Mouse (Mus musculus): ENCODE data around the gene Ptprb.

Ptprb gene

GRCm38 (mm10) chr10:116291153-116291755 is 15.9 kb downstream of the Ptprb start:
- no peak for DNase-seq (ENCODE audit: low read depth in 1 of 2, low spot score in 2 of 2)

- DNase-seq (ENCODE audit: low read depth in 1 of 2, low spot score in 2 of 2): no peak
Observed at GRCm38 (mm10) chr10:116296439-116296838, 21.1 kb downstream of the Ptprb start.

- no peak for DNase-seq (ENCODE audit: low read depth in 1 of 2, low spot score in 2 of 2)
Observed at GRCm38 (mm10) chr10:116297854-116298253, 22.5 kb downstream of the Ptprb start.

- no peak for DNase-seq (ENCODE audit: low read depth in 1 of 2, low spot score in 2 of 2)
Observed at GRCm38 (mm10) chr10:116300824-116301223, 25.5 kb downstream of the Ptprb start.

- DNase-seq (ENCODE audit: low read depth in 1 of 2, low spot score in 2 of 2): no peak
Observed at GRCm38 (mm10) chr10:116301258-116301657, 25.9 kb downstream of the Ptprb start.

- no peak for DNase-seq (ENCODE audit: low read depth in 1 of 2, low spot score in 2 of 2)
Observed at GRCm38 (mm10) chr10:116304355-116304754, 29.0 kb downstream of the Ptprb start.

GRCm38 (mm10) chr10:116309460-116309859 is 34.1 kb downstream of the Ptprb start:
- no peak for DNase-seq (ENCODE audit: low read depth in 1 of 2, low spot score in 2 of 2)

GRCm38 (mm10) chr10:116310516-116311210 is 35.3 kb downstream of the Ptprb start:
- no peak for DNase-seq (ENCODE audit: low read depth in 1 of 2, low spot score in 2 of 2)

GRCm38 (mm10) chr10:116319246-116319645 is 43.9 kb downstream of the Ptprb start:
- DNase-seq (ENCODE audit: low read depth in 1 of 2, low spot score in 2 of 2): no peak

- DNase-seq (ENCODE audit: low read depth in 1 of 2, low spot score in 2 of 2): no peak
Observed at GRCm38 (mm10) chr10:116329086-116329485, 53.8 kb downstream of the Ptprb start.

- DNase-seq (ENCODE audit: low read depth in 1 of 2, low spot score in 2 of 2): no peak
Observed at GRCm38 (mm10) chr10:116330458-116330857, 55.1 kb downstream of the Ptprb start.

- no peak for DNase-seq (ENCODE audit: low read depth in 1 of 2, low spot score in 2 of 2)
Observed at GRCm38 (mm10) chr10:116330961-116331510, 55.7 kb downstream of the Ptprb start.

- no peak for DNase-seq (ENCODE audit: low read depth in 1 of 2, low spot score in 2 of 2)
Observed at GRCm38 (mm10) chr10:116333666-116334065, 58.3 kb downstream of the Ptprb start.

- DNase-seq (ENCODE audit: low read depth in 1 of 2, low spot score in 2 of 2): no peak
Observed at GRCm38 (mm10) chr10:116334120-116334519, 58.8 kb downstream of the Ptprb start.

- DNase-seq (ENCODE audit: low read depth in 1 of 2, low spot score in 2 of 2): no peak
Observed at GRCm38 (mm10) chr10:116335328-116335727, 60.0 kb downstream of the Ptprb start.

GRCm38 (mm10) chr10:116341194-116341593 is 65.9 kb downstream of the Ptprb start:
- DNase-seq (ENCODE audit: low read depth in 1 of 2, low spot score in 2 of 2): no peak

- DNase-seq (ENCODE audit: low read depth in 1 of 2, low spot score in 2 of 2): no peak
Observed at GRCm38 (mm10) chr10:116346618-116347184, 71.4 kb downstream of the Ptprb start.

GRCm38 (mm10) chr10:116349004-116349403 is 73.7 kb downstream of the Ptprb start:
- DNase-seq (ENCODE audit: low read depth in 1 of 2, low spot score in 2 of 2): no peak

GRCm38 (mm10) chr10:116350532-116350931 is 75.2 kb downstream of the Ptprb start:
- DNase-seq (ENCODE audit: low read depth in 1 of 2, low spot score in 2 of 2): no peak

GRCm38 (mm10) chr10:116354372-116354771 is 79.0 kb downstream of the Ptprb start:
- DNase-seq (ENCODE audit: low read depth in 1 of 2, low spot score in 2 of 2): no peak

- DNase-seq (ENCODE audit: low read depth in 1 of 2, low spot score in 2 of 2): no peak
Observed at GRCm38 (mm10) chr10:116362181-116362580, 86.9 kb downstream of the Ptprb start.

- DNase-seq (ENCODE audit: low read depth in 1 of 2, low spot score in 2 of 2): no peak
Observed at GRCm38 (mm10) chr10:116362645-116363044, 87.3 kb downstream of the Ptprb start.

Measured in monocyte, adult 2 months (primary cell).